Mouse (Mus musculus): ENCODE results near the gene Olfr390. TPM values are rescaled to one million over a fixed set of nuclear protein-coding genes. Genes with fewer than 3 reads are reported as not detected.

Gene Olfr390
- not detected in 2 replicates for polyA plus RNA-seq (2012; rRNA removed)

DNA sequence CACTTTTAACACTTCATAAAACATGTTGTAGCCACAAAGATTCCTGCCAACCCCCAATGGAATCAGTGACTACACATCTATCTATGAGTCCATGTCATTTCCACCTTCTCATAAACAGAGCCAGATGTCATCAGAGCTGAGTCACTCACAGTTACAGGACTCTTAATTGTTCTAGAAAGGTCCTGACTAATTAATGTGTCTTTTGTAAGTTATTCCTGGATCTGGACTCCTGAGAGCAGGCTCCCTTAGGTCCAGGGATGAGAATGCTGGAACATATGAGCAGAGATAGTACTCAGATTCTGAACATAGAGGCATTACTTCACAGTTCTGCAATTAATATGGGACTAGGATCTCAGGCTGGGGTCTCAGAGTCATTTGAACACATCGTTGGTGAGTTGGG lies at the start of gene Olfr390:
Olfr390 (plus strand) TSS at position 301 of the 400 bp plus-strand sequence.
- no peak for TF ChIP-seq POLR2A (IDR thresholded peaks at IDR 0.05; ENCODE audit: control insufficient read depth, extremely low read depth, insufficient read depth, low read length, poor library complexity)
- no peaks in the 10 kb centered on the region for H3K27me3 ChIP-seq (ENCODE audit: control insufficient read depth, insufficient read depth, low read length)
- 76% methylated on average over 1 of the region's 1 CpGs for WGBS
- no peak for DNase-seq
- no peak within 1 kb of the TSS for H3K27ac ChIP-seq (ENCODE audit: control insufficient read depth, insufficient read depth, low read length)
- no peak within 1 kb of the TSS for H3K4me3 ChIP-seq (ENCODE audit: control insufficient read depth, insufficient read depth, low read length)
- H3K4me1 ChIP-seq (replicated peaks; ENCODE audit: control insufficient read depth, insufficient read depth, low read length), result no peaks in the 10 kb centered on the region
- no peaks in the 10 kb centered on the region for H3K36me3 ChIP-seq (ENCODE audit: control insufficient read depth, insufficient read depth, low read length)

DNA sequence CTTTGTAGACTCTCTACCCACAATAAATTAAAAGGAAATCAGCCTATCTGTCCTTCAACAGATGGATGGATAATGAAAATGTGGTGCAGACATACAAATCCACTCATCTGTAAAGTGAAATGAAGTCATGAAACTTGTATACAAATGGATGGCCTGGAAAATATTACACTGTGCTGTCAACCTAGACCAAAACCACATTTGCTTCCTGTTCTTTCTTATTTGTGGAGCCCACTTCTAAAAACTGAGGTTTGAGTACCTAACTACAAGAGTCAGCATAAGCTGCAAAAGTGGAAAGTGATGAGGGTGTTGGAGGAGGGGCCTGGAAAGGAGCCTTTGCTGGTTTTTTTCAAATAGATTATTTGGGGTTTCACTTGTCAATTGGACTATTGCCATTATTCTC lies 23.6 kb upstream of the Olfr390 start:
- no peak overlapping the region for H3K4me3 ChIP-seq (ENCODE audit: control insufficient read depth, insufficient read depth, low read length)
- TF ChIP-seq POLR2A (IDR thresholded peaks at IDR 0.05; ENCODE audit: control insufficient read depth, extremely low read depth, insufficient read depth, low read length, poor library complexity) (no peak), CTCF (IDR thresholded peaks at IDR 0.05; ENCODE audit: borderline replicate concordance, control insufficient read depth, extremely low read depth, insufficient read depth, low read length, poor library complexity) (no peak)
- H3K27me3 ChIP-seq (ENCODE audit: control insufficient read depth, insufficient read depth, low read length), result no peaks in the 10 kb centered on the region
- no peaks in the 10 kb centered on the region for H3K4me1 ChIP-seq (replicated peaks; ENCODE audit: control insufficient read depth, insufficient read depth, low read length)
- no peaks in the 10 kb centered on the region for H3K36me3 ChIP-seq (ENCODE audit: control insufficient read depth, insufficient read depth, low read length)
- H3K27ac ChIP-seq (ENCODE audit: control insufficient read depth, insufficient read depth, low read length), result no peak overlapping the region
- no peak for DNase-seq

DNA sequence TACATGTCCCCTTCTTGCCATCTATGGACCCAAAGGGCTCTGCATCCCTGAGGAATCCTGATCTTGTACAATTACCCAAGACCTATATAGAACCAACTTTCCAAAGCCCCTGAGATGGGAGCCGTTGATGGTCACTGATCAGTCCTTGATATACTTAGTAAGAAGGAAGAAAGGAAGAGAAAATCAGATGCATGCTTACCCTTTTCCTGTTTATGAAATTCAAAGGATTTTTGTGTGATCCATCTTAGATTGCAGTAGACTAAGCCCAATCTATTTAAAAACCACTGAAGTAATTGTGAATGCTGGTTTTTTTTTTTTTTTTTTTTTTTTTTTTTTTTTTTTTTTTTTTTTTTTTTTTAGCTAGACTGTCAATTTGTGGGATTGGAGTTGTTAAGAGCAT lies 2.2 kb upstream of the Olfr390 start, which contains the start of gene Olfr389:
Olfr389 (minus strand) TSS at position 101 of the 400 bp plus-strand sequence.
- no peak for DNase-seq
- Histone ChIP-seq H3K4me3 (ENCODE audit: control insufficient read depth, insufficient read depth, low read length) (no peak within 1 kb of the TSS), H3K27me3 (ENCODE audit: control insufficient read depth, insufficient read depth, low read length) (no peaks in the 10 kb centered on the region), H3K27ac (ENCODE audit: control insufficient read depth, insufficient read depth, low read length) (no peak within 1 kb of the TSS), H3K4me1 (replicated peaks; ENCODE audit: control insufficient read depth, insufficient read depth, low read length) (no peaks in the 10 kb centered on the region), H3K36me3 (ENCODE audit: control insufficient read depth, insufficient read depth, low read length) (no peaks in the 10 kb centered on the region)
- WGBS, result 90% methylated on average over 1 of the region's 1 CpGs
- TF ChIP-seq POLR2A (IDR thresholded peaks at IDR 0.05; ENCODE audit: control insufficient read depth, extremely low read depth, insufficient read depth, low read length, poor library complexity), result no peak
- no peak for TF ChIP-seq CTCF (IDR thresholded peaks at IDR 0.05; ENCODE audit: borderline replicate concordance, control insufficient read depth, extremely low read depth, insufficient read depth, low read length, poor library complexity)

DNA sequence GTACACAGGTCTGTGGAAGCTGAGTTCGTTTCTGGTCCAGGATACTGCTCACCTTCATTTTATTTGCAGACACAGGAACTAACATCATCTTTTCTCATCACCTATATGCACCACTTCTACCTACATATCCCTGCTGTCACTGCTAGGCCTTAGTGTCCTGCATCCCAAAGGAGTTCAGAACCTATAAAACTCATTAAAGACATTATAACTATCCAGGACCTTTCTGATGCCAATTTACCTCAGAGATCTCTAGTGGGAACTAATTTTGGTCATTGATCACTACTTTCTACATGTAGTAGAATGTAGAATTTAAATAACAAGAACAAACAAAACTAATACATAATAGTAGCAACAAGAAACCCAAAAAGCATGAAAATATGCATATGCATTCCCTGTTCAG lies 20.2 kb downstream of the Olfr390 start, which contains the start of gene Olfr391-ps:
Olfr391-ps (minus strand) TSS at position 101 of the 400 bp plus-strand sequence.
- Histone ChIP-seq H3K4me3 (ENCODE audit: control insufficient read depth, insufficient read depth, low read length) (no peak within 1 kb of the TSS), H3K36me3 (ENCODE audit: control insufficient read depth, insufficient read depth, low read length) (no peaks in the 10 kb centered on the region), H3K4me1 (replicated peaks; ENCODE audit: control insufficient read depth, insufficient read depth, low read length) (no peaks in the 10 kb centered on the region), H3K27me3 (ENCODE audit: control insufficient read depth, insufficient read depth, low read length) (no peaks in the 10 kb centered on the region), H3K27ac (ENCODE audit: control insufficient read depth, insufficient read depth, low read length) (no peak within 1 kb of the TSS)
- DNase-seq, result no peak
- TF ChIP-seq CTCF (IDR thresholded peaks at IDR 0.05; ENCODE audit: borderline replicate concordance, control insufficient read depth, extremely low read depth, insufficient read depth, low read length, poor library complexity) (no peak), POLR2A (IDR thresholded peaks at IDR 0.05; ENCODE audit: control insufficient read depth, extremely low read depth, insufficient read depth, low read length, poor library complexity) (no peak)
- 25% methylated on average over 1 of the region's 1 CpGs for WGBS

DNA sequence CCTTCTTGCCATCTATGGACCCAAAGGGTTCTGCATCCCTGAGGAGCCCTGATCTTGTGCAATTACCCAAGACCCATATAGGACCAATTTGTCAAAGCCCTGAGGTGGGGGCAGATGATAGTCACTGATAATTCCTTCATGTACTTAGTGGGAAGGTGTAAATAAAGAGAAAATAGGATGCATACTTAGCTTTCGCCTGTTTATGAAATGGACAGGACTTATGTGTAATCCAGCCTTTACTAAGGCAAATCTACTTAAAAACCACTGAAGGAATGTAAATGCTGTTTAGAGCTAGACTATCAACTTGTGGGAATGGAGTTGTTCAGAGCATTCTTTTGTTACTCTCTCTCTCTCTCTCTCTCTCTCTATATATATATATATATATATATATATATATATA lies 34.2 kb downstream of the Olfr390 start, which contains the start of gene Olfr392:
Olfr392 (minus strand) TSS at position 101 of the 400 bp plus-strand sequence.
- Histone ChIP-seq H3K36me3 (ENCODE audit: control insufficient read depth, insufficient read depth, low read length) (no peaks in the 10 kb centered on the region), H3K27me3 (ENCODE audit: control insufficient read depth, insufficient read depth, low read length) (no peaks in the 10 kb centered on the region), H3K4me1 (replicated peaks; ENCODE audit: control insufficient read depth, insufficient read depth, low read length) (no peaks in the 10 kb centered on the region), H3K4me3 (ENCODE audit: control insufficient read depth, insufficient read depth, low read length) (no peak within 1 kb of the TSS), H3K27ac (ENCODE audit: control insufficient read depth, insufficient read depth, low read length) (no peak within 1 kb of the TSS)
- DNase-seq, result no peak
- 100% methylated on average over 1 of the region's 1 CpGs for WGBS
- TF ChIP-seq POLR2A (IDR thresholded peaks at IDR 0.05; ENCODE audit: control insufficient read depth, extremely low read depth, insufficient read depth, low read length, poor library complexity), result no peak
- no peak for TF ChIP-seq CTCF (IDR thresholded peaks at IDR 0.05; ENCODE audit: borderline replicate concordance, control insufficient read depth, extremely low read depth, insufficient read depth, low read length, poor library complexity)

Other genes starting within 250 kb of the Olfr390 start
- gene Olfr385, start 190.0 kb upstream of the Olfr390 start, polyA plus RNA-seq (2012; rRNA removed), result not detected in 2 replicates
- gene Olfr384, start 184.4 kb upstream of the Olfr390 start, polyA plus RNA-seq (2012; rRNA removed), result not detected in 2 replicates
- gene Zfp735, start 94.2 kb upstream of the Olfr390 start, polyA plus RNA-seq (2012; rRNA removed), result not detected in 2 replicates
- not detected in 2 replicates for gene Olfr389, start 2.3 kb upstream of the Olfr390 start, polyA plus RNA-seq (2012; rRNA removed)
- not detected in 2 replicates for gene Olfr391-ps, start 20.1 kb downstream of the Olfr390 start, polyA plus RNA-seq (2012; rRNA removed)
- not detected in 2 replicates for gene Olfr392, start 34.1 kb downstream of the Olfr390 start, polyA plus RNA-seq (2012; rRNA removed)
- not detected in 2 replicates for gene Olfr393, start 68.5 kb downstream of the Olfr390 start, polyA plus RNA-seq (2012; rRNA removed)
- not detected in 2 replicates for gene Olfr394, start 107.8 kb downstream of the Olfr390 start, polyA plus RNA-seq (2012; rRNA removed)
- not detected in 2 replicates for gene Olfr395, start 126.3 kb downstream of the Olfr390 start, polyA plus RNA-seq (2012; rRNA removed)
- not detected in 2 replicates for gene Olfr23, start 153.7 kb downstream of the Olfr390 start, polyA plus RNA-seq (2012; rRNA removed)
- not detected in 2 replicates for gene Olfr397, start 177.9 kb downstream of the Olfr390 start, polyA plus RNA-seq (2012; rRNA removed)
- gene Olfr398, start 207.4 kb downstream of the Olfr390 start, polyA plus RNA-seq (2012; rRNA removed), result 0.03 and 0.15 TPM in 2 replicates